Mouse (Mus musculus): ENCODE results near the gene Rpf1. TPM values are rescaled to one million over a fixed set of nuclear protein-coding genes. Genes with fewer than 3 reads are reported as not detected.

Rpf1 gene
- polyA plus RNA-seq, 1 experiment from 2014 or later = 81.5 TPM

DNA sequence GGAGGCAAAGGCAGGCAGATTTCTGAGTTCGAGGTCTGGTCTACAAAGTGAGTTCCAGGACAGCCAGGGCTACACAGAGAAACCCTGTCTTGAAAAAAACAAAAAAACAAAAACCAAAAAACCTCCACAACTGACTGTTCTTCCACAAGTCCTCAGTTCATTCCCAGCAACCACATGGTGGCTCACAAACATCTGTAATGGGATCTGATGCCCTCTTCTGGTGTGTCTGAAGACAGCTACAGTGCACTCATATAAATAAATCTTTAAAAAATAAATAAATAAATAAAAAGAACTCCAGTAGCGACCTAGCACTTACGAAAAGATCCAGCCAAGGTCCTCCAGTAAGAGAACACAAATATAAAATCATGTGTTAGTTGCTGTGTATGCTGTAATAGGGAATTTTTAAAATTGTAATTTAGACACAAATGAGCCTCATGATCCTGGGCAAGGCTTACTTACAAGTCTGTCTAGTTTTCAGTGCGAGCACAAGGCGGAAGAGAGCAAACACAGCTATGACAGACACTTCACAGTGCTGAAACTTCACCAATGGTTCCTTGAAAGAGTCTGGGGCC lies 917 bp downstream of the Rpf1 start:
- peak overlapping the region; percentile 94 for H3K9ac ChIP-seq (ENCODE audit: low read length)
- H3K27me3 ChIP-seq (ENCODE audit: control insufficient read depth, insufficient read depth, low read length) = no peaks in the 10 kb centered on the region
- peaks cover 2% of the 10 kb centered on the region; the same call in 1 of the 2 replicates for H3K4me1 ChIP-seq (ENCODE audit: control insufficient read depth, insufficient read depth, low read length)
- peak overlapping the region; percentile 79 for H3K4me3 ChIP-seq (ENCODE audit: low read depth, low read length)
- ATAC-seq (ENCODE audit: low FRiP score) = peak; percentile 7
- H3K36me3 ChIP-seq (ENCODE audit: control insufficient read depth, insufficient read depth, low read length) = peaks cover 9% of the 10 kb centered on the region
- H3K4me2 ChIP-seq = peak overlapping the region; percentile 67
- peak overlapping the region; percentile 95 for H3K27ac ChIP-seq (ENCODE audit: low read depth, low read length)
- no peaks in the 10 kb centered on the region for H3K9me3 ChIP-seq (ENCODE audit: control insufficient read depth, low read length)
- DNase-seq (ENCODE audit: low spot score, missing footprints) = no peak
- 43% methylated on average over 5 of the region's 5 CpGs for WGBS

DNA sequence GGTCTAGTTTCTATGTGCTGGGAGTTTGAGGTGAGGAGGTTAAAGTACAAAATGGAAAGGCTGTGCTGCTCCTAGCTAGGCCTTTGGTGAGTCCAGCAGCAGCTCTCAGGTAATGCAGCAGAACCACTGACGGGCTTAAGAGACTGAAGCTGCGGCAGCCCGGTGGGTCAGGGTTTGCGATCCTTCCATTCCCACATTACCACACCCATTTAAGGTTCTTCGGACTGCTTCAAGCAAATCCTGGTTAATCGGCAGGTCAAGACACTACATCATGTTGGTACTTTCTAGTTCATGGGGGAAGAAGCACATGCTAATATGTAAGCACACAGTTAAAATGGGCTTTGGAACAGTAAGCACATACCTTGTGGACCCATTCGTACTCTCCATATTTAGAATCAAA lies 14.5 kb downstream of the Rpf1 start:
- H3K27me3 ChIP-seq (ENCODE audit: control insufficient read depth, insufficient read depth, low read length) = no peaks in the 10 kb centered on the region
- ATAC-seq (ENCODE audit: low FRiP score) (no peak), DNase-seq (ENCODE audit: low spot score, missing footprints) (no peak)
- H3K27ac ChIP-seq (ENCODE audit: low read depth, low read length) = no peak overlapping the region
- no peak overlapping the region for H3K9ac ChIP-seq (ENCODE audit: low read length)
- H3K4me2 ChIP-seq = no peak overlapping the region
- peaks cover 4% of the 10 kb centered on the region for H3K4me1 ChIP-seq (ENCODE audit: control insufficient read depth, insufficient read depth, low read length)
- H3K4me3 ChIP-seq (ENCODE audit: low read depth, low read length) = no peak overlapping the region
- no peaks in the 10 kb centered on the region for H3K9me3 ChIP-seq (ENCODE audit: control insufficient read depth, low read length)
- 95% methylated on average over 7 of the region's 7 CpGs for WGBS
- peaks cover 24% of the 10 kb centered on the region for H3K36me3 ChIP-seq (ENCODE audit: control insufficient read depth, insufficient read depth, low read length)

GRCm38 (mm10) chr3:146501601-146502123 lies 19.6 kb downstream of the Rpf1 start:
- H3K4me1 ChIP-seq (ENCODE audit: control insufficient read depth, insufficient read depth, low read length) = peaks cover 14% of the 10 kb centered on the region
- DNase-seq (ENCODE audit: low spot score, missing footprints) = no peak
- no peak overlapping the region for H3K27ac ChIP-seq (ENCODE audit: low read depth, low read length)
- peak overlapping the region; percentile 80 for H3K4me2 ChIP-seq
- peaks cover 9% of the 10 kb centered on the region for H3K36me3 ChIP-seq (ENCODE audit: control insufficient read depth, insufficient read depth, low read length)
- ATAC-seq (ENCODE audit: low FRiP score) = no peak
- H3K9me3 ChIP-seq (ENCODE audit: control insufficient read depth, low read length) = no peaks in the 10 kb centered on the region
- WGBS = 62% methylated on average over 5 of the region's 5 CpGs
- no peaks in the 10 kb centered on the region for H3K27me3 ChIP-seq (ENCODE audit: control insufficient read depth, insufficient read depth, low read length)
- peak overlapping the region; percentile 91 for H3K9ac ChIP-seq (ENCODE audit: low read length)
- H3K4me3 ChIP-seq (ENCODE audit: low read depth, low read length) = peak overlapping the region; percentile 83

DNA sequence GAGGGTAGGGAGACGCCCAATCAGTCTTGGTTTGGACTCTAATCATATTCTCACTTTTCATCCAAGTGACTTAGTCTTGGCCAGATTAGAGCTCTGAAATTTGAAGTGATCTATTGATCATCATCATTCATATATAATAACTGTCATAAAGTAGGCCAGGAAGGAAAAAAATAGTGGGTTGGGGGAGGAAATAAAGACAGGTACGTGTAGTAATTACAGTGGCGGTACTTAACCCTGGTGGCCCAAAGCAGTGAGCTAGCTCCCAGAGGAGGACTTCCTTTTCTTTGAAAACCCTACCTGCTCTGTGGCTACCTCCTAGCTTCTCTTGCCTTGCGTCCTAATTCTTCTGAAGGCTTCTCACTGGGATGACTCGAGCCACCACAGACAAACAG lies 20.4 kb downstream of the Rpf1 start:
- Histone ChIP-seq H3K4me1 (ENCODE audit: control insufficient read depth, insufficient read depth, low read length) (peaks cover 14% of the 10 kb centered on the region), H3K9me3 (ENCODE audit: control insufficient read depth, low read length) (no peaks in the 10 kb centered on the region), H3K27me3 (ENCODE audit: control insufficient read depth, insufficient read depth, low read length) (no peaks in the 10 kb centered on the region), H3K36me3 (ENCODE audit: control insufficient read depth, insufficient read depth, low read length) (peaks cover 7% of the 10 kb centered on the region), H3K4me3 (ENCODE audit: low read depth, low read length) (peak overlapping the region; percentile 83), H3K27ac (ENCODE audit: low read depth, low read length) (no peak overlapping the region), H3K9ac (ENCODE audit: low read length) (peak overlapping the region; percentile 91), H3K4me2 (peak overlapping the region; percentile 80)
- WGBS = 14% methylated on average over 5 of the region's 5 CpGs
- ATAC-seq (ENCODE audit: low FRiP score) (no peak), DNase-seq (ENCODE audit: low spot score, missing footprints) (peak; percentile 90)

DNA sequence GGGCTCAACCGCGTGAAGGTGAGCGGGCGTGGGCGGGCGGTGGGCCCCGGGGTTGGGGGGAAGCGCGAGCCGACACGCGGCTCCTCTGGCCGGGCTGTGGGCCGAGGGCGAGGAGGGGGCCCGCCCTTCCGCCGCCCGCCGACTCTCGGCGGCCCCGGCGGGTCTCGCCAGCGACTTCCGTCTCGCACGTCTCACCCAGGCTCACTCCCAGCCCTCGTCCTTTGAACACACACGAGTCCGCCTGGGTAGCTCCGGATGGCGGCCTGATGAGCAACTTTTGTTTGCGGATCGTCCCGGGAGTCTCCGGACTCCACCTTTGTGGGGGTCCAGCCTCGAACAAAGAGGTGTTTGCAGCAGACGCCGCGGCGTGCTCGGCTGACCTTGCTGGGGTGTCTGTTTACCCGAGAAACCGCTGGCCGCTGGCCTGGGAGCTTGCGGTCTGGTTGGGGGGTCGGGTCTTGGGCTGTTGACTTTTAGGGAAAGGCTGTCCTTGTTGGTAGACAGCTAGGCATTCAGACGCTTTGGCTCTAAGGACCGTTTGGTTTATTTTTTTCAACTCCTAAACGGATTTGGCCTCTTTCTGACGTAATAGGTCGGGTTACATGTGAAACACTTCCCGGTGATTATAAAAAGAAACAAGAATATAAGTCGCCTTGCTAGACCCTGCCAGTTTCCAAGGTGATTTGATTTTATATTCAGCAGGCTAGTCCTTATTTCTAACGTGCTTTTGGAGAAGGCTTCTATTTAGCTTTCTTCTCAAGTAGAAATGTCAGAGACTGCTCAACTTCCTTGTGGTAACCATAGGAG lies 21.0 kb downstream of the Rpf1 start:
- ATAC-seq (ENCODE audit: low FRiP score) (peak; percentile 83), DNase-seq (ENCODE audit: low spot score, missing footprints) (peak; percentile 96)
- WGBS = under 1% methylated on average over 57 of the region's 57 CpGs

DNA sequence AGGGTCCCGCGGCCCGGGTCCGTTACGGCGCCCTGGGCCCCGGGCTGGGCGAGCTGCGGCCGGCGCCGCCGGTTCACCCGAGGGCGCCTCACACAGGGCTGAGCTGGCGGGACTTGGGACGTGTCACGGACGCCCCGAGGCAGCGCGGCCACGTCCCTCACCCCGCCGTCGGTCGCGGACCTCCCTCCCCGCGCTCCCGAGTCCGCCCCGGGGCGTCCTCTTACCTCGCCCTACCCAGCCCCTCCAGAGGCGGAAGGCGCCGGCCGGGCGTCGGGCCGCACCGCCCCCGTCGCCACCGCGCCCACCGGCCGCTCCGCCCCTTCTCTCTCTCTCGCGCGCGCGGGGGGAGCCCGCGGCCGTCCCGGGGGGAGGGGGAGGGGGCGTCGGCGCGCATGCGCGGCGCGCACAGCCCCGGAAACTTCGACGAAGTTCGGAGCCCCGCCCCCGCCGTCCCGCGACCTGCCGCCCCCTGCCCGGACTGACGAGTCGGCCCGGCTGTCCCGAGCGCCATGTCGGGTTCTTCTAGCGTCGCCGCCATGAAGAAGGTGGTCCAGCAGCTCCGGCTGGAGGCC lies 21.7 kb downstream of the Rpf1 start, which contains the start of the genes Spata1 and Gng5:
Gene Spata1 (minus strand): TSS at position 323 of the 572 bp plus-strand sequence.
Gene Gng5 (plus strand): TSS at position 377 of the 572 bp plus-strand sequence.
- Histone ChIP-seq H3K4me3 (ENCODE audit: low read depth, low read length) (peak within 1 kb of the TSS; percentile 83), H3K27ac (ENCODE audit: low read depth, low read length) (peak within 1 kb of the TSS; percentile 81), H3K4me1 (ENCODE audit: control insufficient read depth, insufficient read depth, low read length) (peaks cover 14% of the 10 kb centered on the region), H3K27me3 (ENCODE audit: control insufficient read depth, insufficient read depth, low read length) (no peaks in the 10 kb centered on the region), H3K9ac (ENCODE audit: low read length) (peak within 1 kb of the TSS; percentile 91), H3K4me2 (peak within 1 kb of the TSS; percentile 80), H3K9me3 (ENCODE audit: control insufficient read depth, low read length) (no peaks in the 10 kb centered on the region), H3K36me3 (ENCODE audit: control insufficient read depth, insufficient read depth, low read length) (peaks cover 2% of the 10 kb centered on the region; the same call in 1 of the 2 replicates)
- 1% methylated on average over 36 of the region's 88 CpGs for WGBS
- ATAC-seq (ENCODE audit: low FRiP score) = peak; percentile 90
- DNase-seq (ENCODE audit: low spot score, missing footprints) = peak; percentile 99

More for the DNA sequence above, 21.0 kb downstream of the Rpf1 start:
- peak overlapping the region; percentile 81 for H3K27ac ChIP-seq (ENCODE audit: low read depth, low read length)
- peaks cover 14% of the 10 kb centered on the region for H3K4me1 ChIP-seq (ENCODE audit: control insufficient read depth, insufficient read depth, low read length)
- peak overlapping the region; percentile 91 for H3K9ac ChIP-seq (ENCODE audit: low read length)
- no peaks in the 10 kb centered on the region for H3K27me3 ChIP-seq (ENCODE audit: control insufficient read depth, insufficient read depth, low read length)
- peak overlapping the region; percentile 80 for H3K4me2 ChIP-seq
- no peaks in the 10 kb centered on the region for H3K9me3 ChIP-seq (ENCODE audit: control insufficient read depth, low read length)
- peak overlapping the region; percentile 83 for H3K4me3 ChIP-seq (ENCODE audit: low read depth, low read length)
- peaks cover 2% of the 10 kb centered on the region; the same call in 1 of the 2 replicates for H3K36me3 ChIP-seq (ENCODE audit: control insufficient read depth, insufficient read depth, low read length)

GRCm38 (mm10) chr3:146498989-146499388 lies 22.2 kb downstream of the Rpf1 start:
- DNase-seq (ENCODE audit: low spot score, missing footprints) (peak; percentile 93), ATAC-seq (ENCODE audit: low FRiP score) (no peak)
- Histone ChIP-seq H3K9me3 (ENCODE audit: control insufficient read depth, low read length) (no peaks in the 10 kb centered on the region), H3K4me1 (ENCODE audit: control insufficient read depth, insufficient read depth, low read length) (peaks cover 14% of the 10 kb centered on the region), H3K9ac (ENCODE audit: low read length) (peak overlapping the region; percentile 91), H3K4me2 (peak overlapping the region; percentile 80), H3K27ac (ENCODE audit: low read depth, low read length) (peak overlapping the region; percentile 57; the same call in 1 of the 2 replicates), H3K36me3 (ENCODE audit: control insufficient read depth, insufficient read depth, low read length) (peaks cover 2% of the 10 kb centered on the region; the same call in 1 of the 2 replicates), H3K4me3 (ENCODE audit: low read depth, low read length) (peak overlapping the region; percentile 83), H3K27me3 (ENCODE audit: control insufficient read depth, insufficient read depth, low read length) (no peaks in the 10 kb centered on the region)
- WGBS = 5% methylated on average over 13 of the region's 13 CpGs

GRCm38 (mm10) chr3:146494941-146495340 lies 26.3 kb downstream of the Rpf1 start:
- no peaks in the 10 kb centered on the region for H3K36me3 ChIP-seq (ENCODE audit: control insufficient read depth, insufficient read depth, low read length)
- H3K4me2 ChIP-seq = no peak overlapping the region
- H3K27ac ChIP-seq (ENCODE audit: low read depth, low read length) = no peak overlapping the region
- H3K27me3 ChIP-seq (ENCODE audit: control insufficient read depth, insufficient read depth, low read length) = no peaks in the 10 kb centered on the region
- no peak for ATAC-seq (ENCODE audit: low FRiP score)
- H3K9ac ChIP-seq (ENCODE audit: low read length) = no peak overlapping the region
- H3K4me3 ChIP-seq (ENCODE audit: low read depth, low read length) = no peak overlapping the region
- no peaks in the 10 kb centered on the region for H3K4me1 ChIP-seq (ENCODE audit: control insufficient read depth, insufficient read depth, low read length)
- WGBS = 23% methylated on average over 8 of the region's 8 CpGs
- DNase-seq (ENCODE audit: low spot score, missing footprints) = no peak
- no peaks in the 10 kb centered on the region for H3K9me3 ChIP-seq (ENCODE audit: control insufficient read depth, low read length)
